Mouse (Mus musculus): Measurements from ENCODE around the gene Gm20532.

Gm20532 gene

GRCm38 (mm10) chr2:26617928-26618327, 31.5 kb downstream of the Gm20532 start:
- in situ Hi-C loops (cut with MboI), result no loop called here

GRCm38 (mm10) chr2:26621246-26621645, 34.8 kb downstream of the Gm20532 start:
- in situ Hi-C loops (cut with MboI), result no loop called here

GRCm38 (mm10) chr2:26622984-26623383, 36.5 kb downstream of the Gm20532 start:
- in situ Hi-C loops (cut with MboI), result no loop called here

GRCm38 (mm10) chr2:26625419-26625818, 39.0 kb downstream of the Gm20532 start:
- in situ Hi-C loops (cut with MboI), result no loop called here

- in situ Hi-C loops (cut with MboI), result no loop called here
Observed at GRCm38 (mm10) chr2:26626081-26626480, 39.6 kb downstream of the Gm20532 start.

- in situ Hi-C loops (cut with MboI), result no loop called here
Observed at GRCm38 (mm10) chr2:26627921-26628739, 41.7 kb downstream of the Gm20532 start, which contains the start of gene Fam69b. Fam69b (plus strand) TSS chr2:26628457.

GRCm38 (mm10) chr2:26628792-26629437, 42.5 kb downstream of the Gm20532 start:
- in situ Hi-C loops (cut with MboI), result no loop called here

- in situ Hi-C loops (cut with MboI), result no loop called here
Observed at GRCm38 (mm10) chr2:26632541-26633395, 46.3 kb downstream of the Gm20532 start.

GRCm38 (mm10) chr2:26633953-26634530, 47.6 kb downstream of the Gm20532 start:
- in situ Hi-C loops (cut with MboI), result no loop called here

GRCm38 (mm10) chr2:26634629-26635488, 48.4 kb downstream of the Gm20532 start:
- in situ Hi-C loops (cut with MboI), result loop anchor here (5.0 kb wide), 1 partner anchor 48 kb away; the partner anchor contains the start of gene Gm20532

GRCm38 (mm10) chr2:26635489-26636324, 49.3 kb downstream of the Gm20532 start:
- in situ Hi-C loops (cut with MboI), result loop anchor here (5.0 kb wide), 1 partner anchor 48 kb away; the partner anchor contains the start of gene Gm20532

GRCm38 (mm10) chr2:26636325-26636635, 49.8 kb downstream of the Gm20532 start:
- in situ Hi-C loops (cut with MboI), result loop anchor here (5.0 kb wide), 1 partner anchor 49 kb away; the partner anchor contains the start of gene Gm20532

- in situ Hi-C loops (cut with MboI), result loop anchor here (5.0 kb wide), 1 partner anchor 50 kb away; the partner anchor contains the start of gene Gm20532
Observed at GRCm38 (mm10) chr2:26637316-26637932, 51.0 kb downstream of the Gm20532 start.

- in situ Hi-C loops (cut with MboI), result loop anchor here (5.0 kb wide), 1 partner anchor 51 kb away; the partner anchor contains the start of gene Gm20532
Observed at GRCm38 (mm10) chr2:26638039-26638438, 51.6 kb downstream of the Gm20532 start.

- in situ Hi-C loops (cut with MboI), result loop anchor here (5.0 kb wide), 1 partner anchor 51 kb away; the partner anchor contains the start of gene Gm20532
Observed at GRCm38 (mm10) chr2:26638572-26638971, 52.1 kb downstream of the Gm20532 start.

- in situ Hi-C loops (cut with MboI), result loop anchor here (5.0 kb wide), 1 partner anchor 52 kb away; the partner anchor contains the start of gene Gm20532
Observed at GRCm38 (mm10) chr2:26639083-26639482, 52.6 kb downstream of the Gm20532 start.

- in situ Hi-C loops (cut with MboI), result loop anchor here (5.0 kb wide), 1 partner anchor 53 kb away; the partner anchor contains the start of gene Gm20532
Observed at GRCm38 (mm10) chr2:26639838-26640830, 53.7 kb downstream of the Gm20532 start.
